Mouse (Mus musculus) embryonic facial prominence, embryonic 11.5 days (tissue): ENCODE results near the gene Ankrd55. TPM values are rescaled to one million over a fixed set of nuclear protein-coding genes. Genes with fewer than 3 reads are reported as not detected.

Source experiments
- ATAC-seq: fragments of 200-750 bp; cut with Nextera tagmentation; replicated peaks from 2 replicates; pipeline ENCODE4 v1.8.0; 2017; ENCODE audit warnings: low read depth; ENCODE audit not compliant: insufficient number of reproducible peaks, low FRiP score, low TSS enrichment
- DNase-seq: peaks from one replicate; pipeline ENCODE4 v3.0.0-alpha.2; 2015; ENCODE audit warnings: low spot score
- H3K27ac ChIP-seq: fragments of 300-500 bp; sonication (generic); replicated peaks from 2 replicates; pipeline ENCODE4 v1.5.1; 2014; ENCODE audit warnings: mild to moderate bottlenecking, low read depth, low read length, control low read depth
- H3K27me3 ChIP-seq: fragments of 300-500 bp; sonication (generic); 2 replicates; pipeline ENCODE4 v1.6.1; 2014; ENCODE audit warnings: mild to moderate bottlenecking, low read length, moderate library complexity, mixed read lengths; ENCODE audit not compliant: control insufficient read depth, insufficient read depth
- H3K36me3 ChIP-seq: fragments of 300-500 bp; sonication (generic); replicated peaks from 2 replicates; pipeline ENCODE4 v1.6.1; 2014; ENCODE audit warnings: low read depth, mild to moderate bottlenecking, low read length, moderate library complexity, mixed read lengths; ENCODE audit not compliant: control insufficient read depth, insufficient read depth
- H3K4me1 ChIP-seq: fragments of 300-500 bp; sonication (generic); 2 replicates; pipeline ENCODE4 v1.6.1; 2014; ENCODE audit warnings: low read length, mixed read lengths; ENCODE audit not compliant: control insufficient read depth, insufficient read depth
- H3K4me2 ChIP-seq: fragments of 300-500 bp; sonication (generic); 2 replicates; pipeline ENCODE4 v1.6.1; 2014; ENCODE audit warnings: low read depth, mild to moderate bottlenecking, control low read depth, low read length, moderate library complexity
- H3K4me3 ChIP-seq: fragments of 300-500 bp; sonication (generic); 2 replicates; pipeline ENCODE4 v1.5.1; 2014; ENCODE audit warnings: low read depth, low read length, control low read depth
- H3K9ac ChIP-seq: fragments of 300-500 bp; sonication (generic); replicated peaks from 2 replicates; pipeline ENCODE4 v1.6.1; 2014; ENCODE audit warnings: mild to moderate bottlenecking, control low read depth, low read length
- H3K9me3 ChIP-seq: fragments of 300-500 bp; sonication (generic); replicated peaks from 2 replicates; pipeline ENCODE4 v1.6.1; 2016; ENCODE audit warnings: mild to moderate bottlenecking, low read length, inconsistent platforms, mixed read lengths; ENCODE audit not compliant: control insufficient read depth
- WGBS: fragments of 180-500 bp; shearing (Covaris S2); extraction: QIAGEN DNeasy Blood & Tissue Kit; methylation state at CpG from one replicate; pipeline ENCODE4 v1.1.7; 2014; 5-methylcytosine and 5-hydroxymethylcytosine counted together
- polyA plus RNA-seq: library from polyadenylated mRNA; unstranded; fragments of >200 nt; fragmentation: Nextera tagmentation; extraction: Ambion mirVana; gene quantifications from 2 replicates; pipeline ENCODE4 v1.2.1, GENCODE M21; 2014

Ankrd55 gene
- 1.0 and 1.1 TPM in 2 replicates for polyA plus RNA-seq

GRCm38 (mm10) chr13:112288225-112289178, at the start of gene Ankrd55:
Gene Ankrd55 (plus strand): TSS chr13:112288451.
- H3K4me2 ChIP-seq: peak within 1 kb of the TSS; percentile 20
- no peaks in the 10 kb centered on the region for H3K36me3 ChIP-seq
- no peaks in the 10 kb centered on the region for H3K4me1 ChIP-seq
- H3K4me3 ChIP-seq: no peak within 1 kb of the TSS
- no peaks in the 10 kb centered on the region for H3K27me3 ChIP-seq
- peak within 1 kb of the TSS; percentile 8; the same call in 1 of the 2 replicates for H3K27ac ChIP-seq
- no peaks in the 10 kb centered on the region for H3K9me3 ChIP-seq
- 0 out of 2 replicates have a peak within 1 kb of the TSS, but pooled peaks have one; percentile 0 for H3K9ac ChIP-seq
- peak; percentile 85 for ATAC-seq
- peak; percentile 71 for DNase-seq
- WGBS: 30% methylated on average over 22 of the region's 22 CpGs

GRCm38 (mm10) chr13:112239239-112239638, 49.0 kb upstream of the Ankrd55 start:
- 89% methylated on average over 2 of the region's 2 CpGs for WGBS
- Histone ChIP-seq H3K4me3 (no peak overlapping the region), H3K27me3 (no peaks in the 10 kb centered on the region), H3K36me3 (no peaks in the 10 kb centered on the region), H3K27ac (no peak overlapping the region), H3K4me1 (no peaks in the 10 kb centered on the region), H3K9me3 (no peaks in the 10 kb centered on the region), H3K9ac (no peak overlapping the region), H3K4me2 (no peak overlapping the region)
- ATAC-seq: no peak
- no peak for DNase-seq

GRCm38 (mm10) chr13:112241431-112241830, 46.8 kb upstream of the Ankrd55 start:
- H3K4me3 ChIP-seq: no peak overlapping the region
- H3K4me2 ChIP-seq: no peak overlapping the region
- DNase-seq (no peak), ATAC-seq (no peak)
- whole genome bisulfite sequencing: 38% methylated on average over 8 of the region's 8 CpGs
- H3K27me3 ChIP-seq: no peaks in the 10 kb centered on the region
- no peaks in the 10 kb centered on the region for H3K9me3 ChIP-seq
- H3K36me3 ChIP-seq: no peaks in the 10 kb centered on the region
- H3K9ac ChIP-seq: no peak overlapping the region
- H3K27ac ChIP-seq: no peak overlapping the region
- H3K4me1 ChIP-seq: no peaks in the 10 kb centered on the region

- Histone ChIP-seq H3K4me3 (no peak overlapping the region), H3K36me3 (no peaks in the 10 kb centered on the region), H3K9ac (no peak overlapping the region), H3K9me3 (no peaks in the 10 kb centered on the region), H3K4me1 (no peaks in the 10 kb centered on the region), H3K27me3 (no peaks in the 10 kb centered on the region), H3K27ac (no peak overlapping the region), H3K4me2 (no peak overlapping the region)
- WGBS: 39% methylated on average over 5 of the region's 5 CpGs
- peak; percentile 60 for DNase-seq
- ATAC-seq: no peak
Observed at GRCm38 (mm10) chr13:112245131-112245530, 43.1 kb upstream of the Ankrd55 start.

- no peaks in the 10 kb centered on the region for H3K27me3 ChIP-seq
- 85% methylated on average over 2 of the region's 2 CpGs for WGBS
- H3K36me3 ChIP-seq: no peaks in the 10 kb centered on the region
- no peaks in the 10 kb centered on the region for H3K9me3 ChIP-seq
- peaks cover 3% of the 10 kb centered on the region for H3K4me1 ChIP-seq
- H3K4me2 ChIP-seq: no peak overlapping the region
- ATAC-seq (no peak), DNase-seq (no peak)
- H3K9ac ChIP-seq: no peak overlapping the region
- H3K27ac ChIP-seq: no peak overlapping the region
- no peak overlapping the region for H3K4me3 ChIP-seq
Observed at GRCm38 (mm10) chr13:112251433-112251832, 36.8 kb upstream of the Ankrd55 start.

GRCm38 (mm10) chr13:112252012-112252411, 36.2 kb upstream of the Ankrd55 start:
- Histone ChIP-seq H3K4me1 (peaks cover 3% of the 10 kb centered on the region), H3K4me2 (no peak overlapping the region), H3K9ac (no peak overlapping the region), H3K27ac (no peak overlapping the region), H3K4me3 (no peak overlapping the region), H3K36me3 (no peaks in the 10 kb centered on the region), H3K9me3 (no peaks in the 10 kb centered on the region), H3K27me3 (no peaks in the 10 kb centered on the region)
- ATAC-seq (no peak), DNase-seq (no peak)
- WGBS: 72% methylated on average over 3 of the region's 3 CpGs

GRCm38 (mm10) chr13:112252991-112253620, 35.1 kb upstream of the Ankrd55 start:
- Histone ChIP-seq H3K4me3 (no peak overlapping the region), H3K4me1 (peaks cover 3% of the 10 kb centered on the region), H3K27me3 (no peaks in the 10 kb centered on the region), H3K9ac (no peak overlapping the region), H3K36me3 (no peaks in the 10 kb centered on the region), H3K4me2 (no peak overlapping the region), H3K27ac (no peak overlapping the region), H3K9me3 (no peaks in the 10 kb centered on the region)
- 34% methylated on average over 13 of the region's 13 CpGs for WGBS
- ATAC-seq: no peak
- no peak for DNase-seq

GRCm38 (mm10) chr13:112254116-112254515, 34.1 kb upstream of the Ankrd55 start:
- H3K4me2 ChIP-seq: no peak overlapping the region
- ATAC-seq: no peak
- H3K9me3 ChIP-seq: no peaks in the 10 kb centered on the region
- no peak overlapping the region for H3K9ac ChIP-seq
- peaks cover 3% of the 10 kb centered on the region for H3K4me1 ChIP-seq
- no peak overlapping the region for H3K4me3 ChIP-seq
- DNase-seq: no peak
- no peaks in the 10 kb centered on the region for H3K36me3 ChIP-seq
- no peaks in the 10 kb centered on the region for H3K27me3 ChIP-seq
- WGBS: 82% methylated on average over 8 of the region's 8 CpGs
- no peak overlapping the region for H3K27ac ChIP-seq
